Mouse (Mus musculus) liver, embryonic 12.5 days (tissue): Measurements from ENCODE around the gene Zbtb20. TPM values are rescaled to one million over a fixed set of nuclear protein-coding genes. Genes with fewer than 3 reads are reported as not detected.

Source experiments
- ATAC-seq: fragments of 200-750 bp; cut with Nextera tagmentation; 2 replicates; pipeline ENCODE4 v1.8.0; 2017; ENCODE audit warnings: moderate number of reproducible peaks, mild to moderate bottlenecking, moderate library complexity
- H3K27ac ChIP-seq: fragments of 300-500 bp; sonication (generic); 2 replicates; pipeline ENCODE4 v1.5.1; 2016; ENCODE audit warnings: mild to moderate bottlenecking
- H3K27me3 ChIP-seq: fragments of 300-500 bp; sonication (generic); replicated peaks from 2 replicates; pipeline ENCODE4 v1.6.1; 2016; ENCODE audit warnings: mild to moderate bottlenecking, moderate library complexity
- H3K36me3 ChIP-seq: fragments of 300-500 bp; sonication (generic); 2 replicates; pipeline ENCODE4 v1.6.1; 2016; ENCODE audit warnings: mild to moderate bottlenecking, moderate library complexity
- H3K4me1 ChIP-seq: fragments of 300-500 bp; sonication (generic); 2 replicates; pipeline ENCODE4 v1.6.1; 2016
- H3K4me2 ChIP-seq: fragments of 300-500 bp; sonication (generic); 2 replicates; pipeline ENCODE4 v1.6.1; 2016; ENCODE audit warnings: mild to moderate bottlenecking, moderate library complexity
- H3K4me3 ChIP-seq: fragments of 300-500 bp; sonication (generic); 2 replicates; pipeline ENCODE4 v1.5.1; 2016; ENCODE audit warnings: mild to moderate bottlenecking, moderate library complexity
- H3K9ac ChIP-seq: fragments of 300-500 bp; sonication (generic); 2 replicates; pipeline ENCODE4 v1.6.1; 2016; ENCODE audit warnings: mild to moderate bottlenecking, moderate library complexity
- H3K9me3 ChIP-seq: fragments of 300-500 bp; sonication (generic); replicated peaks from 2 replicates; pipeline ENCODE4 v1.6.1; 2016; ENCODE audit warnings: mild to moderate bottlenecking, moderate library complexity
- WGBS: fragments of 180-500 bp; shearing (Covaris S2); methylation state at CpG from one replicate; pipeline ENCODE4 v1.1.7; 2016; ENCODE audit not compliant: insufficient replicate concordance; 5-methylcytosine and 5-hydroxymethylcytosine counted together
- polyA plus RNA-seq: library from polyadenylated mRNA; unstranded; fragments of >200 nt; fragmentation: Nextera tagmentation; extraction: Ambion mirVana; gene quantifications from 2 replicates; pipeline ENCODE4 v1.2.1, GENCODE M21; 2016

Gene Zbtb20
- polyA plus RNA-seq, 1 experiment from 2014 or later, result 3.8 TPM

GRCm38 (mm10) chr16:43572766-43573165 lies 697.1 kb downstream of the Zbtb20 start:
- Histone ChIP-seq H3K27me3 (no peaks in the 10 kb centered on the region; the same call in 1 of the 2 replicates), H3K9me3 (no peaks in the 10 kb centered on the region), H3K27ac (no peak overlapping the region), H3K4me2 (no peak overlapping the region), H3K4me3 (no peak overlapping the region), H3K9ac (no peak overlapping the region), H3K36me3 (no peaks in the 10 kb centered on the region), H3K4me1 (peaks cover 6% of the 10 kb centered on the region; the same call in 1 of the 2 replicates)
- WGBS, result 69% methylated on average over 10 of the region's 10 CpGs
- no peak for ATAC-seq

- no peak overlapping the region for H3K27ac ChIP-seq
- H3K4me1 ChIP-seq, result peaks cover 6% of the 10 kb centered on the region; the same call in 1 of the 2 replicates
Observed at GRCm38 (mm10) chr16:43573181-43573833, 697.6 kb downstream of the Zbtb20 start.

GRCm38 (mm10) chr16:43574006-43574764 lies 698.5 kb downstream of the Zbtb20 start:
- peak; percentile 46; the same call in 1 of the 2 replicates for ATAC-seq
- Histone ChIP-seq H3K4me2 (no peak overlapping the region), H3K36me3 (no peaks in the 10 kb centered on the region), H3K27me3 (no peaks in the 10 kb centered on the region; the same call in 1 of the 2 replicates), H3K9me3 (no peaks in the 10 kb centered on the region), H3K27ac (no peak overlapping the region), H3K9ac (no peak overlapping the region), H3K4me1 (peaks cover 6% of the 10 kb centered on the region; the same call in 1 of the 2 replicates), H3K4me3 (no peak overlapping the region)
- WGBS, result 33% methylated on average over 7 of the region's 7 CpGs

More at GRCm38 (mm10) chr16:43573181-43573833, 697.6 kb downstream of the Zbtb20 start:
- Histone ChIP-seq H3K36me3 (no peaks in the 10 kb centered on the region), H3K4me2 (no peak overlapping the region), H3K9me3 (no peaks in the 10 kb centered on the region), H3K4me3 (no peak overlapping the region), H3K27me3 (no peaks in the 10 kb centered on the region; the same call in 1 of the 2 replicates), H3K9ac (no peak overlapping the region)
- no peak for ATAC-seq
- 67% methylated on average over 14 of the region's 14 CpGs for WGBS

- no peak overlapping the region for H3K4me2 ChIP-seq
- H3K27me3 ChIP-seq, result no peaks in the 10 kb centered on the region; the same call in 1 of the 2 replicates
- H3K27ac ChIP-seq, result no peak overlapping the region
- WGBS, result 58% methylated on average over 4 of the region's 4 CpGs
- no peak for ATAC-seq
- H3K9ac ChIP-seq, result no peak overlapping the region
- H3K4me3 ChIP-seq, result no peak overlapping the region
- peaks cover 6% of the 10 kb centered on the region; the same call in 1 of the 2 replicates for H3K4me1 ChIP-seq
- no peaks in the 10 kb centered on the region for H3K36me3 ChIP-seq
- H3K9me3 ChIP-seq, result no peaks in the 10 kb centered on the region
Observed at GRCm38 (mm10) chr16:43575066-43575465, 699.4 kb downstream of the Zbtb20 start.

GRCm38 (mm10) chr16:43575507-43575906 lies 699.8 kb downstream of the Zbtb20 start:
- H3K4me3 ChIP-seq, result no peak overlapping the region
- H3K27me3 ChIP-seq, result no peaks in the 10 kb centered on the region; the same call in 1 of the 2 replicates
- ATAC-seq, result no peak; the same call in 1 of the 2 replicates
- peaks cover 6% of the 10 kb centered on the region; the same call in 1 of the 2 replicates for H3K4me1 ChIP-seq
- H3K27ac ChIP-seq, result no peak overlapping the region
- no peak overlapping the region for H3K4me2 ChIP-seq
- no peaks in the 10 kb centered on the region for H3K9me3 ChIP-seq
- no peak overlapping the region for H3K9ac ChIP-seq
- WGBS, result 35% methylated on average over 9 of the region's 9 CpGs
- H3K36me3 ChIP-seq, result no peaks in the 10 kb centered on the region

DNA sequence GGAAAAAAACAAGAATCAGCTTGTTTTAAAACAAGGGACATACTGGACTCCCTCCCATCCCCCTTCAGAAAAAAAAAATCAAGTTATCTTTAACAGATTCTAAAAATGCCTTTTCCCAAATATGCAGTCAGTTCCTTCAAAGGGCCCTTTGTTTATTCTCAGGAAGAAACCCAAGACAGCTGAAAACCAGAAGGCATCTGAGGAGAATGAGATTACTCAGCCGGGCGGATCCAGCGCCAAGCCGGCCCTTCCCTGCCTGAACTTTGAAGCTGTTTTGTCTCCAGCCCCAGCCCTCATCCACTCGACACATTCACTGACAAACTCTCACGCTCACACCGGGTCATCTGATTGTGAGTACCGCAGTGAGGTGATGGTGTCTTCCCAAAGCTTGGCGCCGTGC lies 701.7 kb downstream of the Zbtb20 start:
- no peaks in the 10 kb centered on the region; the same call in 1 of the 2 replicates for H3K27me3 ChIP-seq
- no peak overlapping the region for H3K27ac ChIP-seq
- no peak overlapping the region for H3K4me2 ChIP-seq
- peaks cover 6% of the 10 kb centered on the region; the same call in 1 of the 2 replicates for H3K4me1 ChIP-seq
- WGBS, result 50% methylated on average over 10 of the region's 10 CpGs
- no peak for ATAC-seq
- H3K36me3 ChIP-seq, result no peaks in the 10 kb centered on the region
- H3K9ac ChIP-seq, result no peak overlapping the region
- H3K4me3 ChIP-seq, result no peak overlapping the region
- no peaks in the 10 kb centered on the region for H3K9me3 ChIP-seq

GRCm38 (mm10) chr16:43578351-43578750 lies 702.7 kb downstream of the Zbtb20 start:
- no peak for ATAC-seq
- Histone ChIP-seq H3K27ac (no peak overlapping the region), H3K9me3 (no peaks in the 10 kb centered on the region), H3K9ac (no peak overlapping the region), H3K4me1 (peaks cover 6% of the 10 kb centered on the region; the same call in 1 of the 2 replicates), H3K36me3 (no peaks in the 10 kb centered on the region), H3K4me3 (no peak overlapping the region), H3K4me2 (no peak overlapping the region), H3K27me3 (no peaks in the 10 kb centered on the region; the same call in 1 of the 2 replicates)
- whole genome bisulfite sequencing, result 28% methylated on average over 5 of the region's 5 CpGs

DNA sequence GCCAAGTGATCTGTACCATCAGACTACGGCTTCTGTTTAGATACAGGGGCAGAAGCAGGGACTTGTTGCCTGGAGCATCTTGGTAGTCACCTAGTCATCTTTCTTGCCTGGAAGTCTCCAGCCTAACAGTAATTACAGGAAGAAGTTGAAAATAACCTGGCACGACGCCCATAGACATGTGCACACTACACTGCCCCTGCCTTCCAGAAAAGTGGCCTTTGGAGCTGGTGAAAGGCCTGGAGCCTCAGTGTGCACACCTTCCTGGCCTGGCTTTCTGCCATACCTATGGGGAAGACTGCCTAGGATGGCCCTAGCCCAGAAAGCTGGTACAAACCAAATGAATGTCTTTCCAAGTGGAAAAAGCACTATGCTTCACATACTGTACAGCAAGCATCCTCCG lies 703.4 kb downstream of the Zbtb20 start:
- Histone ChIP-seq H3K27ac (no peak overlapping the region), H3K36me3 (no peaks in the 10 kb centered on the region), H3K4me2 (no peak overlapping the region), H3K4me1 (peaks cover 5% of the 10 kb centered on the region; the same call in 1 of the 2 replicates), H3K4me3 (no peak overlapping the region), H3K27me3 (no peaks in the 10 kb centered on the region; the same call in 1 of the 2 replicates), H3K9ac (no peak overlapping the region), H3K9me3 (no peaks in the 10 kb centered on the region)
- ATAC-seq, result no peak
- 76% methylated on average over 4 of the region's 4 CpGs for WGBS

DNA sequence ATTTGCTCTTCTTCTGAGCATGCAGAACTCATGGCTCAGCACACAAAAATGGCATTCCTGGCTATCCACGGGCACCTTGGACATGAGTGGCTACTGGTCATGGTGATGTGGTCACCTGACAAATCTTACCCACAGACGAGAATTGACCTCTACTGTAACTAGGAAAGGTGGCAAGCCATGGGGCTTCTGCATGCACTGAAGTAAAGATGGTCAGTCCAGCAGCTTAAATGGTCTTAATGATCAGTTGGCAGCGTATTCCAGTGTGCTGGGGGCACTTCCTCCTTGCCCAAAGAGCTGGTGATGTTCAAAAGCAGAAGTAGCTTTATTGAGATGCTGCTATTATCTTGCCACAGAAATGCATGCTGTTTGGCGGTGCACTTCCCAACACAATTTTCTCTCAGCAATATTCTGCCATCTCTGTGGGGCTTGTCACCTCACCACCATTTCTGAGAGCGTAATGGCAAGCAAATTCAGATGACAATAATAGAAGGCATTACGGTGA lies 704.7 kb downstream of the Zbtb20 start:
- Histone ChIP-seq H3K27me3 (no peaks in the 10 kb centered on the region; the same call in 1 of the 2 replicates), H3K4me2 (no peak overlapping the region), H3K27ac (no peak overlapping the region), H3K9me3 (no peaks in the 10 kb centered on the region), H3K36me3 (no peaks in the 10 kb centered on the region), H3K9ac (no peak overlapping the region), H3K4me1 (no peaks in the 10 kb centered on the region), H3K4me3 (no peak overlapping the region)
- WGBS, result 57% methylated on average over 6 of the region's 6 CpGs
- ATAC-seq, result no peak

GRCm38 (mm10) chr16:43581551-43581950 lies 705.9 kb downstream of the Zbtb20 start:
- Histone ChIP-seq H3K4me2 (no peak overlapping the region), H3K9ac (no peak overlapping the region), H3K27ac (no peak overlapping the region), H3K27me3 (no peaks in the 10 kb centered on the region), H3K4me3 (no peak overlapping the region), H3K36me3 (no peaks in the 10 kb centered on the region), H3K9me3 (no peaks in the 10 kb centered on the region), H3K4me1 (no peaks in the 10 kb centered on the region)
- no peak for ATAC-seq
- WGBS, result 85% methylated on average over 4 of the region's 4 CpGs

DNA sequence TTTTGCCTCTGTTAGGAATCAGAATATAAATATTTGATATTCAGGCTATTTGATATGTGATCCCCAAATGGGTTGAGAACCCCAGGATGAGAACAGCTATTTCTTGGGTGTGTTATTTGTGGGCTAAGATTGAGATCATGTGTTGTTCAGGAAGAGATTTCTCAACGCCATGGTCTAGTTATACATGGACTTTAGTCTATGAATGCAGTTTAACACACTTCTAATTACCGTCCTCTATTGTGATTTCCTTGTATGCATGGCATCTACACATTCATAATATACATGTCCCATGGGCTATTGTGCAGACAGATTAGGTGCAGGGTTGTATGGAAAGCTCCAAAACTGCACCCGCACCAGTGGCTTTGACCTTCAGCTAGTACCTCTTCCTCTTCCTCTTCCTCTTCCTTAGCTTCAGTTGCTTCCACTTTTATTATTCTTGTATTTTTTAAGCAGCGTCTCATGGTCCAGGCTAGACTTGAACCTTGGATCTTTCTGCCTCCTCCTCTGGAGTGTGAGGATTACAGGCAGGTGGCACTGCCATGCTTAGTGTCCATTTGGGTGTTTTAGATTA lies 711.3 kb downstream of the Zbtb20 start:
- H3K36me3 ChIP-seq, result no peaks in the 10 kb centered on the region
- no peak overlapping the region for H3K4me2 ChIP-seq
- H3K4me3 ChIP-seq, result no peak overlapping the region
- no peak overlapping the region for H3K27ac ChIP-seq
- no peak for ATAC-seq
- H3K27me3 ChIP-seq, result no peaks in the 10 kb centered on the region
- no peaks in the 10 kb centered on the region for H3K9me3 ChIP-seq
- 51% methylated on average over 4 of the region's 4 CpGs for WGBS
- H3K9ac ChIP-seq, result no peak overlapping the region
- H3K4me1 ChIP-seq, result no peaks in the 10 kb centered on the region
